In genomic region chr10:22381226-22381625, GRCm38 (mm10) we compare ENCODE assay signal across 8 mouse cellular contexts. TPM values are rescaled to one million over a fixed set of nuclear protein-coding genes. Genes with fewer than 3 reads are reported as not detected.
A peak's percentile ranks its signal among the peaks of the same experiment; 100 is the strongest.
DNase-seq lines count a peak whose midpoint lies in the region; ATAC-seq lines count a peak whose summit lies in the region.
"Not testable (repeated sequence)": the region's sequence is repeated elsewhere in the genome, so short reads cannot be mapped to it uniquely, and the experiment has no call there.
"Had no signal": no experiment of that assay in that cellular context is flagged by ENCODE, and none has a peak within 500 bp of the region (broad histone marks: within the 10 kb centered on the region; RNA-seq: fewer than 3 reads in every experiment).

No protein-coding gene starts in this region.

- peak overlapping the region; percentile 38 for H3K4me2 ChIP-seq in heart, embryonic 11.5 days
- peak overlapping the region; percentile 29; the same call in 1 of the 2 replicates for H3K4me2 ChIP-seq in hindbrain, embryonic 13.5 days
- not testable (repeated sequence) for H3K4me2 ChIP-seq in kidney, embryonic 16.5 days (replicated peaks; ENCODE audit: low read depth, low read length); midbrain, embryonic 11.5 days; neural tube, embryonic 11.5 days (ENCODE audit: low read depth)

- H3K27ac ChIP-seq in forebrain, embryonic 10.5 days; heart, embryonic 11.5 days (ENCODE audit: low read depth, low read length); hindbrain, embryonic 13.5 days; kidney, embryonic 16.5 days (ENCODE audit: low read length); midbrain, embryonic 11.5 days (ENCODE audit: low read depth, low read length); neural tube, embryonic 11.5 days (ENCODE audit: low read depth, low read length): not testable (repeated sequence)

- peak; percentile 56 for DNase-seq in embryo, embryonic 10 days (ENCODE audit: low spot score)
- peak; percentile 18 for DNase-seq in forebrain, embryonic 10.5 days (ENCODE audit: extremely low spot score, low spot score)
- peak; percentile 76 for DNase-seq in midbrain, embryonic 11.5 days (ENCODE audit: low spot score, missing footprints)
- DNase-seq in neural tube, embryonic 11.5 days (ENCODE audit: low spot score), result peak; percentile 9

- H3K9me3 ChIP-seq in forebrain, embryonic 10.5 days; heart, embryonic 11.5 days (replicated peaks; ENCODE audit: control insufficient read depth, low read length); hindbrain, embryonic 13.5 days; kidney, embryonic 16.5 days (ENCODE audit: low read length); midbrain, embryonic 11.5 days (ENCODE audit: control insufficient read depth, low read length); neural tube, embryonic 11.5 days (ENCODE audit: control insufficient read depth, low read length): not testable (repeated sequence)

- not testable (repeated sequence) for H3K27me3 ChIP-seq in forebrain, embryonic 10.5 days (ENCODE audit: poor library complexity, severe bottlenecking); heart, embryonic 11.5 days (ENCODE audit: control insufficient read depth, insufficient read depth, low read length); hindbrain, embryonic 13.5 days; kidney, embryonic 16.5 days (ENCODE audit: insufficient read depth, low read length); midbrain, embryonic 11.5 days (ENCODE audit: control insufficient read depth, insufficient read depth, low read length); neural tube, embryonic 11.5 days (ENCODE audit: control insufficient read depth, insufficient read depth, low read length)

- peak overlapping the region; percentile 16; the same call in 1 of the 2 replicates for H3K4me3 ChIP-seq in forebrain, embryonic 10.5 days
- H3K4me3 ChIP-seq in heart, embryonic 11.5 days (ENCODE audit: low read depth, low read length); hindbrain, embryonic 13.5 days; kidney, embryonic 16.5 days (ENCODE audit: low read length); midbrain, embryonic 11.5 days (ENCODE audit: low read depth, low read length); neural tube, embryonic 11.5 days (ENCODE audit: low read depth, low read length): not testable (repeated sequence)

- ATAC-seq in heart, embryonic 11.5 days (replicated peaks; ENCODE audit: insufficient number of reproducible peaks, low FRiP score, low TSS enrichment), result not testable (repeated sequence)
- peak; percentile 60; the same call in 1 of the 2 replicates for ATAC-seq in hindbrain, embryonic 13.5 days (ENCODE audit: low FRiP score)
- ATAC-seq in kidney, embryonic 16.5 days (ENCODE audit: low FRiP score, low TSS enrichment), result peak; percentile 43; the same call in 1 of the 2 replicates
- ATAC-seq in midbrain, embryonic 11.5 days (ENCODE audit: low FRiP score), result peak; percentile 83
- peak; percentile 62; the same call in 1 of the 2 replicates for ATAC-seq in neural tube, embryonic 11.5 days (ENCODE audit: insufficient read depth, low FRiP score, low TSS enrichment)

- not testable (repeated sequence) for H3K9ac ChIP-seq in heart, embryonic 11.5 days (ENCODE audit: low read depth, low read length); hindbrain, embryonic 13.5 days; kidney, embryonic 16.5 days (replicated peaks; ENCODE audit: low read length); midbrain, embryonic 11.5 days (ENCODE audit: low read length); neural tube, embryonic 11.5 days (ENCODE audit: low read length)

- H3K4me1 ChIP-seq in forebrain, embryonic 10.5 days; heart, embryonic 11.5 days (ENCODE audit: control insufficient read depth, insufficient read depth, low read length); hindbrain, embryonic 13.5 days (replicated peaks); kidney, embryonic 16.5 days (ENCODE audit: insufficient read depth, low read length); midbrain, embryonic 11.5 days (ENCODE audit: control insufficient read depth, insufficient read depth, low read length); neural tube, embryonic 11.5 days (ENCODE audit: control insufficient read depth, insufficient read depth, low read length): not testable (repeated sequence)

- not testable (repeated sequence) for H3K36me3 ChIP-seq in forebrain, embryonic 10.5 days (replicated peaks); heart, embryonic 11.5 days (ENCODE audit: control insufficient read depth, insufficient read depth, low read length); hindbrain, embryonic 13.5 days; kidney, embryonic 16.5 days (ENCODE audit: insufficient read depth, low read length); midbrain, embryonic 11.5 days (ENCODE audit: control insufficient read depth, insufficient read depth, low read length); neural tube, embryonic 11.5 days (ENCODE audit: control insufficient read depth, insufficient read depth, low read length)

- 3% methylated on average over 9 of the region's 10 CpGs for whole genome bisulfite sequencing in forebrain, embryonic 10.5 days
- WGBS in heart, embryonic 11.5 days (ENCODE audit: insufficient replicate concordance), result 2% methylated on average over 4 of the region's 10 CpGs
- WGBS in hindbrain, embryonic 13.5 days, result 8% methylated on average over 7 of the region's 10 CpGs
- WGBS in kidney, embryonic 16.5 days, result 11% methylated on average over 8 of the region's 10 CpGs
- WGBS in midbrain, embryonic 11.5 days, result 4% methylated on average over 5 of the region's 10 CpGs
- WGBS in neural tube, embryonic 11.5 days, result 9% methylated on average over 6 of the region's 10 CpGs

RNA-seq across cellular contexts. Expression of gene Raet1d, which starts 20.9 kb away (rescaled TPM):
- polyA plus RNA-seq in forebrain, embryonic 10.5 days (2016; fragmentation: Nextera tagmentation; extraction: Ambion mirVana), result 16.1 and 17.8 TPM in 2 replicates
- polyA plus RNA-seq in heart, embryonic 11.5 days (2014; fragmentation: Nextera tagmentation; extraction: Ambion mirVana), result 13.4 and 14.8 TPM in 2 replicates
- polyA plus RNA-seq in hindbrain, embryonic 13.5 days (2015; fragmentation: Nextera tagmentation; extraction: Ambion mirVana), result 3.7 and 5.3 TPM in 2 replicates
- polyA plus RNA-seq in kidney, embryonic 16.5 days (2015; fragmentation: Nextera tagmentation; extraction: Ambion mirVana), result 13.1 and 14.0 TPM in 2 replicates
- polyA plus RNA-seq in midbrain, embryonic 11.5 days (2014; fragmentation: Nextera tagmentation; extraction: Ambion mirVana), result 18.0 and 18.8 TPM in 2 replicates
- polyA plus RNA-seq in neural tube, embryonic 11.5 days (2014; fragmentation: Nextera tagmentation; extraction: Ambion mirVana), result 12.7 and 13.6 TPM in 2 replicates
- polyA plus RNA-seq: cerebellum, adult 2 months had no signal

Comparison
In these comparisons a context has a peak if more than half of its experiments do, and no peak if none do; other contexts are left out.
1. DNase-seq: peak in every context shown above with its lines; median percentile 76 in midbrain, embryonic 11.5 days; 56 in embryo, embryonic 10 days; 18 in forebrain, embryonic 10.5 days; 9 in neural tube, embryonic 11.5 days.